Mouse (Mus musculus): ENCODE measurements at regions not wholly inside any gene's neighbourhood (a gene's known extent, or its start where the extent isn't known, plus 50 kb on each side); places are given as distances from the start of the nearest gene placed in this dataset.

GRCm38 (mm10) chr5:46201639-46202456 lies 344.4 kb upstream of the Lcorl start:
- TF ChIP-seq CTCF (IDR thresholded peaks at IDR 0.05; ENCODE audit: low read depth, low read length), result no peak
- no peak for TF ChIP-seq POLR2A (IDR thresholded peaks at IDR 0.05; ENCODE audit: borderline replicate concordance, low read depth, low read length)
- Histone ChIP-seq H3K4me3 (ENCODE audit: insufficient read depth, low read length) (no peak overlapping the region), H3K4me1 (ENCODE audit: control insufficient read depth, insufficient read depth, low read length) (no peaks in the 10 kb centered on the region), H3K27ac (ENCODE audit: insufficient read depth, low read depth, low read length) (no peak overlapping the region)

- Histone ChIP-seq H3K4me1 (ENCODE audit: control insufficient read depth, insufficient read depth, low read length) (no peaks in the 10 kb centered on the region), H3K27ac (ENCODE audit: insufficient read depth, low read depth, low read length) (no peak overlapping the region), H3K4me3 (ENCODE audit: insufficient read depth, low read length) (no peak overlapping the region)
- TF ChIP-seq CTCF (IDR thresholded peaks at IDR 0.05; ENCODE audit: low read depth, low read length) (no peak), POLR2A (IDR thresholded peaks at IDR 0.05; ENCODE audit: borderline replicate concordance, low read depth, low read length) (no peak)
Measured at GRCm38 (mm10) chr5:46186908-46187307, 329.5 kb upstream of the Lcorl start.

GRCm38 (mm10) chr5:46182157-46182556 lies 324.7 kb upstream of the Lcorl start:
- TF ChIP-seq POLR2A (IDR thresholded peaks at IDR 0.05; ENCODE audit: borderline replicate concordance, low read depth, low read length) (no peak), CTCF (IDR thresholded peaks at IDR 0.05; ENCODE audit: low read depth, low read length) (no peak)
- Histone ChIP-seq H3K4me3 (ENCODE audit: insufficient read depth, low read length) (no peak overlapping the region), H3K4me1 (ENCODE audit: control insufficient read depth, insufficient read depth, low read length) (no peaks in the 10 kb centered on the region), H3K27ac (ENCODE audit: insufficient read depth, low read depth, low read length) (no peak overlapping the region)

GRCm38 (mm10) chr5:46172315-46172714 lies 314.9 kb upstream of the Lcorl start:
- H3K27ac ChIP-seq (ENCODE audit: insufficient read depth, low read depth, low read length), result no peak overlapping the region
- no peak overlapping the region for H3K4me3 ChIP-seq (ENCODE audit: insufficient read depth, low read length)
- H3K4me1 ChIP-seq (ENCODE audit: control insufficient read depth, insufficient read depth, low read length), result no peaks in the 10 kb centered on the region
- no peak for TF ChIP-seq CTCF (IDR thresholded peaks at IDR 0.05; ENCODE audit: low read depth, low read length)
- TF ChIP-seq POLR2A (IDR thresholded peaks at IDR 0.05; ENCODE audit: borderline replicate concordance, low read depth, low read length), result no peak

- no peak for TF ChIP-seq CTCF (IDR thresholded peaks at IDR 0.05; ENCODE audit: low read depth, low read length)
- no peak for TF ChIP-seq POLR2A (IDR thresholded peaks at IDR 0.05; ENCODE audit: borderline replicate concordance, low read depth, low read length)
- Histone ChIP-seq H3K4me3 (ENCODE audit: insufficient read depth, low read length) (no peak overlapping the region), H3K27ac (ENCODE audit: insufficient read depth, low read depth, low read length) (no peak overlapping the region), H3K4me1 (ENCODE audit: control insufficient read depth, insufficient read depth, low read length) (no peaks in the 10 kb centered on the region)
Measured at GRCm38 (mm10) chr5:46160774-46161173, 303.4 kb upstream of the Lcorl start.

GRCm38 (mm10) chr5:46151973-46152372 lies 294.6 kb upstream of the Lcorl start:
- H3K4me1 ChIP-seq (ENCODE audit: control insufficient read depth, insufficient read depth, low read length), result no peaks in the 10 kb centered on the region
- H3K4me3 ChIP-seq (ENCODE audit: insufficient read depth, low read length), result no peak overlapping the region
- H3K27ac ChIP-seq (ENCODE audit: insufficient read depth, low read depth, low read length), result no peak overlapping the region
- no peak for TF ChIP-seq CTCF (IDR thresholded peaks at IDR 0.05; ENCODE audit: low read depth, low read length)
- TF ChIP-seq POLR2A (IDR thresholded peaks at IDR 0.05; ENCODE audit: borderline replicate concordance, low read depth, low read length), result no peak

- Histone ChIP-seq H3K4me1 (ENCODE audit: control insufficient read depth, insufficient read depth, low read length) (no peaks in the 10 kb centered on the region), H3K4me3 (ENCODE audit: insufficient read depth, low read length) (no peak overlapping the region), H3K27ac (ENCODE audit: insufficient read depth, low read depth, low read length) (no peak overlapping the region)
- no peak for TF ChIP-seq POLR2A (IDR thresholded peaks at IDR 0.05; ENCODE audit: borderline replicate concordance, low read depth, low read length)
- no peak for TF ChIP-seq CTCF (IDR thresholded peaks at IDR 0.05; ENCODE audit: low read depth, low read length)
Measured at GRCm38 (mm10) chr5:46150825-46151224, 293.4 kb upstream of the Lcorl start.

GRCm38 (mm10) chr5:46149851-46150615 lies 292.6 kb upstream of the Lcorl start:
- Histone ChIP-seq H3K4me3 (ENCODE audit: insufficient read depth, low read length) (no peak overlapping the region), H3K27ac (ENCODE audit: insufficient read depth, low read depth, low read length) (no peak overlapping the region), H3K4me1 (ENCODE audit: control insufficient read depth, insufficient read depth, low read length) (no peaks in the 10 kb centered on the region)
- no peak for TF ChIP-seq POLR2A (IDR thresholded peaks at IDR 0.05; ENCODE audit: borderline replicate concordance, low read depth, low read length)
- no peak for TF ChIP-seq CTCF (IDR thresholded peaks at IDR 0.05; ENCODE audit: low read depth, low read length)

GRCm38 (mm10) chr5:46139024-46139423 lies 281.6 kb upstream of the Lcorl start:
- H3K4me3 ChIP-seq (ENCODE audit: insufficient read depth, low read length), result no peak overlapping the region
- TF ChIP-seq CTCF (IDR thresholded peaks at IDR 0.05; ENCODE audit: low read depth, low read length) (no peak), POLR2A (IDR thresholded peaks at IDR 0.05; ENCODE audit: borderline replicate concordance, low read depth, low read length) (no peak)
- no peak overlapping the region for H3K27ac ChIP-seq (ENCODE audit: insufficient read depth, low read depth, low read length)
- no peaks in the 10 kb centered on the region for H3K4me1 ChIP-seq (ENCODE audit: control insufficient read depth, insufficient read depth, low read length)

- Histone ChIP-seq H3K4me3 (ENCODE audit: insufficient read depth, low read length) (no peak overlapping the region), H3K27ac (ENCODE audit: insufficient read depth, low read depth, low read length) (no peak overlapping the region), H3K4me1 (ENCODE audit: control insufficient read depth, insufficient read depth, low read length) (no peaks in the 10 kb centered on the region)
- TF ChIP-seq POLR2A (IDR thresholded peaks at IDR 0.05; ENCODE audit: borderline replicate concordance, low read depth, low read length) (no peak), CTCF (IDR thresholded peaks at IDR 0.05; ENCODE audit: low read depth, low read length) (no peak)
Measured at GRCm38 (mm10) chr5:46137695-46138094, 280.3 kb upstream of the Lcorl start.

Data from bone marrow macrophage, adult 2 months (primary cell).